Mouse (Mus musculus): Measurements from ENCODE around the gene Kifc5b. TPM values are rescaled to one million over a fixed set of nuclear protein-coding genes. Genes with fewer than 3 reads are reported as not detected.

The Kifc5b gene
- polyA plus RNA-seq (2016; fragmentation: Nextera tagmentation; extraction: Ambion mirVana) = 6.0 and 7.0 TPM in 2 replicates

DNA sequence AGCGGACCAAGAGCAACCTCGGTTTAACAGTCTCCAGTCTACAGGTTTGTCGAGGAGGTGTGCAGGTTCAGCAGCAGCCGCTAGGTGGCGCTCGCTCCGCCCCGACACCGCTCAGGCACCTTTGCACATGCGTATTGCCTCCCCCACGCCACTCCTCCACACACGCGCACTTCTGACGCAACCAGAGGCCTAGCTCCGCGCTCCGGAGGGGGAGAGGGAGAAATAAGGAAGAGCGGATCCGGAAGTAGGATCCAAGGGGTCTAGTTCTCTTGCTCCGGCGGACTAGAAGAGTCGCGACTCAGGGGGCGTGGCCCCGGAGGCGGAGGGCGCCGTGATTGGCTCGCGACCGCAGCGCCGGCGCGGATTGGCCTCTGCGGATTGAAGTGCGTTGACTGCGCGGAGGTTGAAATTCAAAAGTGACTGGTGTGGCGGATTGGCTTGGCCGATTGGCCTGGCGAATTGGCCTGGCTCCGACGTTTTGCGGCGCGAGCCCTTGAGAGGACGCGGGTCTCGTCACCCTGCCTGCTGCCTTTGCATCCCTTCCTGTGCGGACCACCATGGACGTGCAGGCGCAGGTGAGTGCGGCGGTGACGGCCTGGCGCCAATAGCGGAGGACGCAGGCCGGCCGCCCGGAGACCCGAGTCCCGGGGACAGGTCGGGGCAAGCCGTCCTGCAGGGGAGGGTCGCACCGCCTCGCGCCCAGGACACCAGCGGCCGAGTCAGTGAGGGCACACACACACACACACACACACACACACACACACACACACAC, at the start of gene Kifc5b:
Kifc5b (plus strand) TSS at position 381 of the 772 bp plus-strand sequence.
- peak; percentile 98 for ATAC-seq (ENCODE audit: low FRiP score, low read depth)
- Histone ChIP-seq H3K4me3 (peak within 1 kb of the TSS; percentile 67), H3K27ac (no peak within 1 kb of the TSS), H3K9me3 (no peaks in the 10 kb centered on the region), H3K4me2 (replicated peaks) (peak within 1 kb of the TSS; percentile 74), H3K4me1 (peaks cover 11% of the 10 kb centered on the region; the same call in 1 of the 2 replicates), H3K9ac (peak within 1 kb of the TSS; percentile 63), H3K27me3 (replicated peaks) (no peaks in the 10 kb centered on the region), H3K36me3 (peaks cover 3% of the 10 kb centered on the region; the same call in 1 of the 2 replicates)
- WGBS = under 1% methylated on average over 68 of the region's 72 CpGs

GRCm38 (mm10) chr17:26868756-26869155, 48.1 kb upstream of the Kifc5b start:
- H3K4me3 ChIP-seq = no peak overlapping the region
- ATAC-seq (ENCODE audit: low FRiP score, low read depth) = no peak
- WGBS = 35% methylated on average over 5 of the region's 5 CpGs
- H3K4me2 ChIP-seq (replicated peaks) = no peak overlapping the region
- no peaks in the 10 kb centered on the region for H3K27me3 ChIP-seq (replicated peaks)
- H3K9ac ChIP-seq = no peak overlapping the region
- no peaks in the 10 kb centered on the region for H3K4me1 ChIP-seq
- no peaks in the 10 kb centered on the region for H3K36me3 ChIP-seq
- H3K9me3 ChIP-seq = no peaks in the 10 kb centered on the region
- no peak overlapping the region for H3K27ac ChIP-seq

GRCm38 (mm10) chr17:26872870-26873269, 44.0 kb upstream of the Kifc5b start:
- Histone ChIP-seq H3K9ac (no peak overlapping the region), H3K4me3 (no peak overlapping the region), H3K36me3 (no peaks in the 10 kb centered on the region), H3K4me2 (replicated peaks) (no peak overlapping the region), H3K4me1 (no peaks in the 10 kb centered on the region), H3K27ac (no peak overlapping the region), H3K9me3 (no peaks in the 10 kb centered on the region), H3K27me3 (replicated peaks) (no peaks in the 10 kb centered on the region)
- 75% methylated on average over 3 of the region's 3 CpGs for WGBS
- ATAC-seq (ENCODE audit: low FRiP score, low read depth) = no peak

DNA sequence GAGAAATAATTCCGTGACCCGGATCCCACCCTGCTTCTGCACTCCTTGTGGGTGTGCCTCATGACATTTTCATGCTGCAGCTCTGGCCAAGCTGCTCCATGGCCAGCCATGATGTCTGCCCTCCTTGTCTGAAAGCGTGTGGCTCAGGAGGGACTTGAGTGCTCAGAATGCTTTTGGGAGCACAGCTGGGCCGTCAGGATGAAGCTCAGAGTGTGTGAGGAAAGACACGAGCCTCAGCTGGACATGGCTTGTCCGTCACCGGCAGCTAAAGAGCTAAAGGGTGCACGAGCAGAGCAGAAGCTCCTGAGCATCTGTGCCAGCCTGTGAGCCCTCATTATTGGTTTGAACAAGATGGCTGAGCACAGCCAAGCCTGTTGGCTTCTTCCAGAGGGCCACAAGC, 43.4 kb upstream of the Kifc5b start:
- ATAC-seq (ENCODE audit: low FRiP score, low read depth) = no peak
- H3K36me3 ChIP-seq = no peaks in the 10 kb centered on the region
- 75% methylated on average over 8 of the region's 8 CpGs for WGBS
- no peaks in the 10 kb centered on the region for H3K27me3 ChIP-seq (replicated peaks)
- no peaks in the 10 kb centered on the region for H3K4me1 ChIP-seq
- no peak overlapping the region for H3K4me3 ChIP-seq
- H3K27ac ChIP-seq = no peak overlapping the region
- no peak overlapping the region for H3K4me2 ChIP-seq (replicated peaks)
- H3K9me3 ChIP-seq = no peaks in the 10 kb centered on the region
- no peak overlapping the region for H3K9ac ChIP-seq

- WGBS = 75% methylated on average over 11 of the region's 11 CpGs
Observed at GRCm38 (mm10) chr17:26874542-26874941, 42.3 kb upstream of the Kifc5b start.

GRCm38 (mm10) chr17:26877927-26878326, 39.0 kb upstream of the Kifc5b start:
- no peak for ATAC-seq (ENCODE audit: low FRiP score, low read depth)
- no peaks in the 10 kb centered on the region for H3K36me3 ChIP-seq
- no peak overlapping the region for H3K4me2 ChIP-seq (replicated peaks)
- H3K4me1 ChIP-seq = no peaks in the 10 kb centered on the region
- no peak overlapping the region for H3K4me3 ChIP-seq
- H3K9me3 ChIP-seq = no peaks in the 10 kb centered on the region
- no peak overlapping the region for H3K9ac ChIP-seq
- 84% methylated on average over 7 of the region's 7 CpGs for WGBS
- H3K27ac ChIP-seq = no peak overlapping the region
- H3K27me3 ChIP-seq (replicated peaks) = no peaks in the 10 kb centered on the region

More at GRCm38 (mm10) chr17:26874542-26874941, 42.3 kb upstream of the Kifc5b start:
- Histone ChIP-seq H3K4me2 (replicated peaks) (no peak overlapping the region), H3K27ac (no peak overlapping the region), H3K4me3 (no peak overlapping the region), H3K4me1 (no peaks in the 10 kb centered on the region), H3K9ac (no peak overlapping the region), H3K9me3 (no peaks in the 10 kb centered on the region), H3K36me3 (no peaks in the 10 kb centered on the region), H3K27me3 (replicated peaks) (no peaks in the 10 kb centered on the region)
- no peak for ATAC-seq (ENCODE audit: low FRiP score, low read depth)

GRCm38 (mm10) chr17:26879235-26879634, 37.7 kb upstream of the Kifc5b start:
- H3K4me1 ChIP-seq = 0 out of 2 replicates have a peak, but pooled peaks cover 2% of the 10 kb centered on the region
- no peaks in the 10 kb centered on the region for H3K36me3 ChIP-seq
- WGBS = 92% methylated on average over 6 of the region's 6 CpGs
- no peaks in the 10 kb centered on the region for H3K9me3 ChIP-seq
- H3K9ac ChIP-seq = no peak overlapping the region
- ATAC-seq (ENCODE audit: low FRiP score, low read depth) = no peak
- no peak overlapping the region for H3K4me2 ChIP-seq (replicated peaks)
- no peaks in the 10 kb centered on the region for H3K27me3 ChIP-seq (replicated peaks)
- no peak overlapping the region for H3K27ac ChIP-seq
- no peak overlapping the region for H3K4me3 ChIP-seq

DNA sequence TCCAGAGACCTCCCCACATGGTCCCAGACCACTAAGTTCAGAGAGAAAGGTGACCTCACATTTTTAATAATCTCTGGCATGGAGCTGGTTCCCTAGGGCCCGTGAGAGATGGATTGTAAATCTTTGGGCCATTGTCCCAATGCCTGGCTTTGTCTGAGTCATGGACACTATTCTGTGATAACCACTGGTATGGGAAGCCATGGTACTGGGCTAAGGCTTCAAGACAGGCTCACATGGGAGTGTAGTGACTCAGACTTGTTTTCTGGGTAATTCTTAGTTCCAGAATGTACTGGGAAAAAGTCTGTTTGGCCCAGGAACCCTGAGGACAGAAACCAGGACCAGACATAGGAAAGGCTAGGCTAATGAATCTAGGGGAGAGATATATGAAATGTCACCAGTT, 34.2 kb upstream of the Kifc5b start:
- Histone ChIP-seq H3K9ac (no peak overlapping the region), H3K9me3 (no peaks in the 10 kb centered on the region), H3K36me3 (no peaks in the 10 kb centered on the region), H3K4me2 (replicated peaks) (no peak overlapping the region), H3K4me3 (no peak overlapping the region), H3K27ac (no peak overlapping the region), H3K4me1 (peaks cover 18% of the 10 kb centered on the region), H3K27me3 (replicated peaks) (no peaks in the 10 kb centered on the region)
- ATAC-seq (ENCODE audit: low FRiP score, low read depth) = no peak
- WGBS = 64% methylated on average over 1 of the region's 1 CpGs

DNA sequence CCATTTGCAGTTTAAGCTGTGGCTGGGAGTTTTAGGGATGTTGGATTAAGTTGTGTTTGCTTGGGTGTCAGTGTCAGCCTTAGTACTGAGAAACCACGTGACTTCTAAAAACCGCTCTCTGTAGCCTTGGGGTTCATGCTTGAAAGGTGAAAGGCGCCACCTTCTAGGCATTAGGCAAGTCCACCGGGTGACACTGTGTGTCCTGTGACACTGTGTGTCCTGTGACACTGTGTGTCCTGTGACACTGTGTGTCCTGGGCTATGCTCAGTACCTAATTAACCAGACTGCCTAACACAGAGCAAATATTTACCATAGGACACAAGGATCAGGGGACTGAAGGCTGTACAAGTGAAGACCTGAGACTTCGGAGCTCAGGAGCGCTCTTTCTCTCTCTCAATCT, 33.3 kb upstream of the Kifc5b start:
- Histone ChIP-seq H3K36me3 (no peaks in the 10 kb centered on the region), H3K4me1 (peaks cover 18% of the 10 kb centered on the region), H3K9me3 (no peaks in the 10 kb centered on the region), H3K9ac (no peak overlapping the region), H3K4me3 (no peak overlapping the region), H3K27me3 (replicated peaks) (no peaks in the 10 kb centered on the region), H3K27ac (no peak overlapping the region), H3K4me2 (replicated peaks) (no peak overlapping the region)
- WGBS = 81% methylated on average over 6 of the region's 6 CpGs
- ATAC-seq (ENCODE audit: low FRiP score, low read depth) = no peak

GRCm38 (mm10) chr17:26884995-26885926, 31.6 kb upstream of the Kifc5b start:
- H3K36me3 ChIP-seq = no peaks in the 10 kb centered on the region
- H3K9ac ChIP-seq = peak overlapping the region; percentile 29; the same call in 1 of the 2 replicates
- no peak overlapping the region for H3K27ac ChIP-seq
- WGBS = 23% methylated on average over 25 of the region's 25 CpGs
- peaks cover 18% of the 10 kb centered on the region for H3K4me1 ChIP-seq
- H3K4me3 ChIP-seq = peak overlapping the region; percentile 31
- H3K4me2 ChIP-seq (replicated peaks) = peak overlapping the region; percentile 63
- no peaks in the 10 kb centered on the region for H3K27me3 ChIP-seq (replicated peaks)
- no peaks in the 10 kb centered on the region for H3K9me3 ChIP-seq
- 0 out of 2 replicates have a peak, but pooled peaks have one; percentile 37 for ATAC-seq (ENCODE audit: low FRiP score, low read depth)

GRCm38 (mm10) chr17:26886047-26886749, 30.7 kb upstream of the Kifc5b start:
- Histone ChIP-seq H3K4me2 (replicated peaks) (peak overlapping the region; percentile 63), H3K9ac (peak overlapping the region; percentile 29; the same call in 1 of the 2 replicates), H3K36me3 (no peaks in the 10 kb centered on the region), H3K9me3 (no peaks in the 10 kb centered on the region), H3K4me1 (peaks cover 18% of the 10 kb centered on the region), H3K27me3 (replicated peaks) (no peaks in the 10 kb centered on the region), H3K27ac (no peak overlapping the region), H3K4me3 (peak overlapping the region; percentile 31)
- peak; percentile 82 for ATAC-seq (ENCODE audit: low FRiP score, low read depth)
- WGBS = 9% methylated on average over 30 of the region's 30 CpGs

Measured in neural tube, embryonic 12.5 days (tissue).